Mouse (Mus musculus) embryonic facial prominence, embryonic 11.5 days (tissue): ENCODE measurements around the gene Eef1akmt2. TPM values are rescaled to one million over a fixed set of nuclear protein-coding genes. Genes with fewer than 3 reads are reported as not detected.

Experiments
- ATAC-seq: fragments of 200-750 bp; cut with Nextera tagmentation; replicated peaks from 2 replicates; pipeline ENCODE4 v1.8.0; 2017; ENCODE audit warnings: low read depth; ENCODE audit not compliant: insufficient number of reproducible peaks, low FRiP score, low TSS enrichment
- DNase-seq: peaks from one replicate; pipeline ENCODE4 v3.0.0-alpha.2; 2015; ENCODE audit warnings: low spot score
- H3K27ac ChIP-seq: fragments of 300-500 bp; sonication (generic); replicated peaks from 2 replicates; pipeline ENCODE4 v1.5.1; 2014; ENCODE audit warnings: mild to moderate bottlenecking, low read depth, low read length, control low read depth
- H3K27me3 ChIP-seq: fragments of 300-500 bp; sonication (generic); 2 replicates; pipeline ENCODE4 v1.6.1; 2014; ENCODE audit warnings: mild to moderate bottlenecking, low read length, moderate library complexity, mixed read lengths; ENCODE audit not compliant: control insufficient read depth, insufficient read depth
- H3K36me3 ChIP-seq: fragments of 300-500 bp; sonication (generic); replicated peaks from 2 replicates; pipeline ENCODE4 v1.6.1; 2014; ENCODE audit warnings: low read depth, mild to moderate bottlenecking, low read length, moderate library complexity, mixed read lengths; ENCODE audit not compliant: control insufficient read depth, insufficient read depth
- H3K4me1 ChIP-seq: fragments of 300-500 bp; sonication (generic); 2 replicates; pipeline ENCODE4 v1.6.1; 2014; ENCODE audit warnings: low read length, mixed read lengths; ENCODE audit not compliant: control insufficient read depth, insufficient read depth
- H3K4me2 ChIP-seq: fragments of 300-500 bp; sonication (generic); 2 replicates; pipeline ENCODE4 v1.6.1; 2014; ENCODE audit warnings: low read depth, mild to moderate bottlenecking, control low read depth, low read length, moderate library complexity
- H3K4me3 ChIP-seq: fragments of 300-500 bp; sonication (generic); 2 replicates; pipeline ENCODE4 v1.5.1; 2014; ENCODE audit warnings: low read depth, low read length, control low read depth
- H3K9ac ChIP-seq: fragments of 300-500 bp; sonication (generic); replicated peaks from 2 replicates; pipeline ENCODE4 v1.6.1; 2014; ENCODE audit warnings: mild to moderate bottlenecking, control low read depth, low read length
- H3K9me3 ChIP-seq: fragments of 300-500 bp; sonication (generic); replicated peaks from 2 replicates; pipeline ENCODE4 v1.6.1; 2016; ENCODE audit warnings: mild to moderate bottlenecking, low read length, inconsistent platforms, mixed read lengths; ENCODE audit not compliant: control insufficient read depth
- WGBS: fragments of 180-500 bp; shearing (Covaris S2); extraction: QIAGEN DNeasy Blood & Tissue Kit; methylation state at CpG from one replicate; pipeline ENCODE4 v1.1.7; 2014; 5-methylcytosine and 5-hydroxymethylcytosine counted together
- polyA plus RNA-seq: library from polyadenylated mRNA; unstranded; fragments of >200 nt; fragmentation: Nextera tagmentation; extraction: Ambion mirVana; gene quantifications from 2 replicates; pipeline ENCODE4 v1.2.1, GENCODE M21; 2014

Gene Eef1akmt2
- polyA plus RNA-seq, 1 experiment from 2014 or later, result 90.8 TPM

- H3K9ac ChIP-seq, result no peak overlapping the region
- no peak overlapping the region for H3K4me2 ChIP-seq
- ATAC-seq (no peak), DNase-seq (no peak)
- no peaks in the 10 kb centered on the region for H3K36me3 ChIP-seq
- H3K9me3 ChIP-seq, result no peaks in the 10 kb centered on the region
- H3K4me3 ChIP-seq, result no peak overlapping the region
- WGBS, result 86% methylated on average over 4 of the region's 4 CpGs
- no peak overlapping the region for H3K27ac ChIP-seq
- no peaks in the 10 kb centered on the region for H3K27me3 ChIP-seq
- no peaks in the 10 kb centered on the region; the same call in 1 of the 2 replicates for H3K4me1 ChIP-seq
These were observed 64.8 kb downstream of the Eef1akmt2 start for GRCm38 (mm10) chr7:132787496-132788190.

- Histone ChIP-seq H3K4me3 (no peak overlapping the region), H3K4me2 (no peak overlapping the region), H3K9me3 (no peaks in the 10 kb centered on the region), H3K36me3 (no peaks in the 10 kb centered on the region), H3K9ac (no peak overlapping the region), H3K27me3 (no peaks in the 10 kb centered on the region), H3K4me1 (no peaks in the 10 kb centered on the region; the same call in 1 of the 2 replicates), H3K27ac (no peak overlapping the region)
- no peak for DNase-seq
- WGBS, result 84% methylated on average over 4 of the region's 4 CpGs
- no peak for ATAC-seq
These were observed 65.5 kb downstream of the Eef1akmt2 start for GRCm38 (mm10) chr7:132787022-132787421.

- no peak for ATAC-seq
- H3K4me2 ChIP-seq, result no peak overlapping the region
- no peak overlapping the region for H3K9ac ChIP-seq
- DNase-seq, result no peak
- no peaks in the 10 kb centered on the region for H3K27me3 ChIP-seq
- no peaks in the 10 kb centered on the region for H3K36me3 ChIP-seq
- H3K9me3 ChIP-seq, result no peaks in the 10 kb centered on the region
- H3K4me3 ChIP-seq, result no peak overlapping the region
- H3K4me1 ChIP-seq, result no peaks in the 10 kb centered on the region; the same call in 1 of the 2 replicates
- WGBS, result 56% methylated on average over 4 of the region's 4 CpGs
- no peak overlapping the region for H3K27ac ChIP-seq
These were observed 66.0 kb downstream of the Eef1akmt2 start for GRCm38 (mm10) chr7:132786522-132786921.

- DNase-seq (no peak), ATAC-seq (no peak)
- H3K4me3 ChIP-seq, result no peak overlapping the region
- H3K27me3 ChIP-seq, result no peaks in the 10 kb centered on the region
- H3K27ac ChIP-seq, result no peak overlapping the region
- H3K4me1 ChIP-seq, result no peaks in the 10 kb centered on the region; the same call in 1 of the 2 replicates
- H3K4me2 ChIP-seq, result no peak overlapping the region
- H3K9ac ChIP-seq, result no peak overlapping the region
- 71% methylated on average over 7 of the region's 7 CpGs for WGBS
- H3K9me3 ChIP-seq, result no peaks in the 10 kb centered on the region
- H3K36me3 ChIP-seq, result no peaks in the 10 kb centered on the region
These were observed 66.5 kb downstream of the Eef1akmt2 start for GRCm38 (mm10) chr7:132786011-132786410.

GRCm38 (mm10) chr7:132784101-132784500 lies 68.4 kb downstream of the Eef1akmt2 start:
- H3K27ac ChIP-seq, result no peak overlapping the region
- H3K4me2 ChIP-seq, result no peak overlapping the region
- H3K9ac ChIP-seq, result no peak overlapping the region
- H3K4me1 ChIP-seq, result no peaks in the 10 kb centered on the region; the same call in none of the 2 replicates
- no peaks in the 10 kb centered on the region for H3K36me3 ChIP-seq
- no peak for DNase-seq
- no peak for ATAC-seq
- no peak overlapping the region for H3K4me3 ChIP-seq
- no peaks in the 10 kb centered on the region for H3K27me3 ChIP-seq
- WGBS, result 80% methylated on average over 5 of the region's 5 CpGs
- H3K9me3 ChIP-seq, result no peaks in the 10 kb centered on the region

GRCm38 (mm10) chr7:132781850-132782249 lies 70.6 kb downstream of the Eef1akmt2 start:
- H3K36me3 ChIP-seq, result no peaks in the 10 kb centered on the region
- H3K9ac ChIP-seq, result no peak overlapping the region
- H3K4me3 ChIP-seq, result no peak overlapping the region
- H3K4me1 ChIP-seq, result no peaks in the 10 kb centered on the region; the same call in none of the 2 replicates
- no peak overlapping the region for H3K4me2 ChIP-seq
- 59% methylated on average over 6 of the region's 6 CpGs for whole genome bisulfite sequencing
- no peaks in the 10 kb centered on the region for H3K27me3 ChIP-seq
- H3K27ac ChIP-seq, result no peak overlapping the region
- ATAC-seq, result no peak
- no peaks in the 10 kb centered on the region for H3K9me3 ChIP-seq
- no peak for DNase-seq

GRCm38 (mm10) chr7:132781130-132781814 lies 71.2 kb downstream of the Eef1akmt2 start:
- Histone ChIP-seq H3K4me1 (no peaks in the 10 kb centered on the region; the same call in none of the 2 replicates), H3K4me2 (no peak overlapping the region), H3K9me3 (no peaks in the 10 kb centered on the region), H3K36me3 (no peaks in the 10 kb centered on the region), H3K27me3 (no peaks in the 10 kb centered on the region), H3K4me3 (no peak overlapping the region), H3K9ac (no peak overlapping the region), H3K27ac (no peak overlapping the region)
- WGBS, result 26% methylated on average over 7 of the region's 7 CpGs
- ATAC-seq (peak; percentile 74; the same call in 1 of the 2 replicates), DNase-seq (peak; percentile 45)

- H3K27me3 ChIP-seq, result no peaks in the 10 kb centered on the region
- no peaks in the 10 kb centered on the region for H3K36me3 ChIP-seq
- no peak overlapping the region for H3K9ac ChIP-seq
- no peaks in the 10 kb centered on the region for H3K9me3 ChIP-seq
- DNase-seq, result no peak
- no peak overlapping the region for H3K27ac ChIP-seq
- no peak for ATAC-seq
- H3K4me3 ChIP-seq, result no peak overlapping the region
- no peaks in the 10 kb centered on the region; the same call in none of the 2 replicates for H3K4me1 ChIP-seq
- 43% methylated on average over 4 of the region's 4 CpGs for WGBS
- no peak overlapping the region for H3K4me2 ChIP-seq
These were observed 71.9 kb downstream of the Eef1akmt2 start for GRCm38 (mm10) chr7:132780611-132781010.
